Mouse (Mus musculus) ES-Bruce4 (cell line): Measurements from ENCODE around the gene Lin7b. TPM values are rescaled to one million over a fixed set of nuclear protein-coding genes. Genes with fewer than 3 reads are reported as not detected.

Source experiments
- H3K27ac ChIP-seq: 2 replicates; pipeline ENCODE4 v1.5.1; 2012; ENCODE audit warnings: low read length, inconsistent platforms; ENCODE audit not compliant: insufficient read depth
- H3K27me3 ChIP-seq: 2 replicates; pipeline ENCODE4 v1.6.1; 2012; ENCODE audit warnings: mild to moderate bottlenecking, low read length, inconsistent platforms; ENCODE audit not compliant: control insufficient read depth, poor library complexity, insufficient read depth, severe bottlenecking
- H3K36me3 ChIP-seq: 2 replicates; pipeline ENCODE4 v1.6.1; 2012; ENCODE audit warnings: inconsistent platforms, mild to moderate bottlenecking, low read length, moderate library complexity; ENCODE audit not compliant: control insufficient read depth, poor library complexity, insufficient read depth, severe bottlenecking
- H3K4me1 ChIP-seq: one replicate; pipeline ENCODE4 v1.8.1; 2011; ENCODE audit warnings: low read length; ENCODE audit not compliant: control insufficient read depth, insufficient read depth
- H3K4me3 ChIP-seq: 2 replicates; pipeline ENCODE4 v1.5.1; 2011; ENCODE audit warnings: low read depth, mild to moderate bottlenecking, low read length
- H3K9ac ChIP-seq: 2 replicates; pipeline ENCODE4 v1.6.1; 2012; ENCODE audit warnings: low read depth, mild to moderate bottlenecking, inconsistent platforms; ENCODE audit not compliant: poor library complexity, severe bottlenecking
- H3K9me3 ChIP-seq: replicated peaks from 2 replicates; pipeline ENCODE4 v1.6.1; 2012; ENCODE audit warnings: mild to moderate bottlenecking, low read length, inconsistent platforms; ENCODE audit not compliant: control insufficient read depth, poor library complexity, insufficient read depth, severe bottlenecking
- CTCF ChIP-seq: IDR thresholded peaks from one replicate; pipeline ENCODE4 v1.8.1; 2011; ENCODE audit warnings: low read depth, low read length
- EP300 ChIP-seq: IDR thresholded peaks from 2 replicates; pipeline ENCODE4 v1.6.1; 2011; ENCODE audit warnings: low read depth, low read length; ENCODE audit not compliant: insufficient read depth
- POLR2A ChIP-seq: IDR thresholded peaks from one replicate; pipeline ENCODE4 v1.8.1; 2011; ENCODE audit warnings: low read length; ENCODE audit not compliant: insufficient read depth
- polyA plus RNA-seq: library from polyadenylated mRNA; stranded (reverse); fragments of >200 nt; gene quantifications from 2 replicates; pipeline ENCODE4 v1.2.4, GENCODE M21; 2011; ENCODE audit warnings: low read depth; ENCODE audit not compliant: missing spikeins, insufficient read depth, insufficient read length

Gene Lin7b
- polyA plus RNA-seq, 1 experiment: 0.88 TPM

GRCm38 (mm10) chr7:45341303-45341702, 29.1 kb downstream of the Lin7b start:
- Histone ChIP-seq H3K27me3 (no peaks in the 10 kb centered on the region), H3K4me3 (peak overlapping the region; percentile 59), H3K9ac (no peak overlapping the region), H3K27ac (peak overlapping the region; percentile 55; the same call in 1 of the 2 replicates), H3K36me3 (no peaks in the 10 kb centered on the region), H3K4me1 (peaks cover 4% of the 10 kb centered on the region), H3K9me3 (no peaks in the 10 kb centered on the region)
- TF ChIP-seq EP300: 0 out of 2 replicates have a peak, but pooled peaks have one; percentile 27
- peak; percentile 92 for TF ChIP-seq CTCF
- TF ChIP-seq POLR2A: no peak

GRCm38 (mm10) chr7:45340669-45341068, 29.7 kb downstream of the Lin7b start:
- Histone ChIP-seq H3K27me3 (no peaks in the 10 kb centered on the region), H3K36me3 (no peaks in the 10 kb centered on the region), H3K9me3 (no peaks in the 10 kb centered on the region), H3K4me1 (peaks cover 4% of the 10 kb centered on the region), H3K4me3 (peak overlapping the region; percentile 59), H3K27ac (peak overlapping the region; percentile 22; the same call in 1 of the 2 replicates), H3K9ac (peak overlapping the region; percentile 21)
- TF ChIP-seq EP300 (no peak), CTCF (no peak), POLR2A (no peak)

DNA sequence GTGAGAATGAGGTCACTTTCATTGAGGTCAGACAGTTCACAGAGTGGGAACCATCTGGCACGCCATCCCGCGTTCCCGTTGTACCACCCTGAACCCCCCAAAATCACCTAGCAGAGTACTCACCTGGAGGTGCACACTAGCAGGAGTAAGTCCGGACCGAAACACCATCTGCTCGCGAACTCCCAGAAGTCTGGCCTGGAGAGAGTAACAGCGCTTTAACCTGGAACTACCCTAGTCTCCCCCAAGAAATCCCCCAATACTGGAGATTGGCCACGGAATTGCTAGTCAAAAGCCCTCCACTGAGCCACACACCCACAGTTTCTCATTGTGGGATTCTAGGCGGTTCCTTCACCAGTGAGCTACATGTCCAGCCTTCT, 30.3 kb downstream of the Lin7b start:
- Histone ChIP-seq H3K27ac (no peak overlapping the region), H3K9ac (peak overlapping the region; percentile 21), H3K36me3 (no peaks in the 10 kb centered on the region), H3K4me1 (peaks cover 8% of the 10 kb centered on the region), H3K9me3 (no peaks in the 10 kb centered on the region), H3K4me3 (peak overlapping the region; percentile 59), H3K27me3 (no peaks in the 10 kb centered on the region)
- TF ChIP-seq POLR2A: no peak
- no peak for TF ChIP-seq EP300
- no peak for TF ChIP-seq CTCF

DNA sequence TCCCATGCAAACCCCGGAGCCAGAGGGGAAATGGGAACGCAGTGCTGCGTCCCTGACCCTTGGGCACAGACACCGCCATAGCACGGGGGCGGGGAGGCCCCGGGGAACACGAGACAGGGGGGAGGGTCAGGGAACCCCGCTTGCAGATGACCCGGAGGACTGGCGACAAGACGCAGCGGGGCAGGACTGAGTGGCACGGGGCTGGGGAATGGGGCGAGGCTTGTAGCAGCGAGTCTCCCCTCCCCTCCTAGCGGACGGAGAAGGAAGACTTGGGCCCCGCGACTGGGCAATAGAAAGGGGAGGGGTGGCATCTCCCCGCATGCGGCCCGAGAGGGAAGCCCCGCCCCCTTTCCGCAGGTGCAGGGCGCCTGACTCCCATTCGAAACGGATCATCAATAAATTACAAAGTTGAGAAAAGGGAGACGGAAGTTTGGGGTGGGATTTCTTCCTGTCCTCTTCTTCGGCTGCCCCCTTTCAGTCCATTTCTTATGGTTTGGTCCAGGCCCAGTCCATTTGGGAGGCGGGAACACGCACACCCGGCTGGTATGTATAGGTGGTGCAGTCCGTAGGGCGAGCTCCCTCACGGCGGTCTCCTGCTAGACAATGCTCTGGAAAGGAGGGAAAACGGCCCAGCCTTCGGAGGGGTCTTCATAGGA, 30.8 kb downstream of the Lin7b start:
- H3K4me1 ChIP-seq: peaks cover 9% of the 10 kb centered on the region
- no peaks in the 10 kb centered on the region for H3K36me3 ChIP-seq
- no peaks in the 10 kb centered on the region for H3K27me3 ChIP-seq
- no peak overlapping the region for H3K27ac ChIP-seq
- peak; percentile 57 for TF ChIP-seq POLR2A
- no peak for TF ChIP-seq CTCF
- no peaks in the 10 kb centered on the region for H3K9me3 ChIP-seq
- H3K9ac ChIP-seq: peak overlapping the region; percentile 21
- peak overlapping the region; percentile 59 for H3K4me3 ChIP-seq

GRCm38 (mm10) chr7:45338161-45338911, 32.0 kb downstream of the Lin7b start:
- TF ChIP-seq EP300 (no peak), CTCF (no peak), POLR2A (no peak)
- Histone ChIP-seq H3K27ac (no peak overlapping the region), H3K4me3 (peak overlapping the region; percentile 59), H3K27me3 (no peaks in the 10 kb centered on the region), H3K9ac (peak overlapping the region; percentile 21), H3K4me1 (peaks cover 9% of the 10 kb centered on the region), H3K36me3 (no peaks in the 10 kb centered on the region), H3K9me3 (no peaks in the 10 kb centered on the region)

DNA sequence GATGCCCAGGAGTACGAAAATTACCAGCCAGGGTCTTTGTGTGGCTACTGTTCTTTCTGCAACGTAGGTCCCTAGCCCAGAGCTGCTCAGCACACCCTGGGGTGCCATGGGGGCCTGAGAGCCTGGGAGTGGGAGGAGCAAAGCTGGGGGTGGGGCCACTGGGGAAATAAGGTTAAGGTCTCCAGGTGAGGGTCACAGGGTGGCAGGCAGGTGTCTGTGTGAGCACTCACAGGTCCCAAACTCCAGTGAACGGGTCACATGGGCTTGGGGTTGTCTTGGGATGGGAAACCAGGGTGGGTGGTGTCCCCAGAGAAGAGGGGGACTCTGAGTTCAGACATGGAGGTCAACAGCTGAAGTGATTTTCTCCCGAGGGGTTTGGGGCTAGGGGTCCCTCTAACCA, 32.9 kb downstream of the Lin7b start:
- Histone ChIP-seq H3K27ac (no peak overlapping the region), H3K36me3 (no peaks in the 10 kb centered on the region), H3K4me1 (peaks cover 9% of the 10 kb centered on the region), H3K27me3 (no peaks in the 10 kb centered on the region), H3K9ac (no peak overlapping the region), H3K9me3 (no peaks in the 10 kb centered on the region), H3K4me3 (no peak overlapping the region)
- TF ChIP-seq POLR2A (no peak), EP300 (no peak), CTCF (no peak)
